Mouse (Mus musculus): ENCODE measurements at regions not wholly inside any gene's neighbourhood (a gene's known extent, or its start where the extent isn't known, plus 50 kb on each side); places are given as distances from the start of the nearest gene placed in this dataset.

DNA sequence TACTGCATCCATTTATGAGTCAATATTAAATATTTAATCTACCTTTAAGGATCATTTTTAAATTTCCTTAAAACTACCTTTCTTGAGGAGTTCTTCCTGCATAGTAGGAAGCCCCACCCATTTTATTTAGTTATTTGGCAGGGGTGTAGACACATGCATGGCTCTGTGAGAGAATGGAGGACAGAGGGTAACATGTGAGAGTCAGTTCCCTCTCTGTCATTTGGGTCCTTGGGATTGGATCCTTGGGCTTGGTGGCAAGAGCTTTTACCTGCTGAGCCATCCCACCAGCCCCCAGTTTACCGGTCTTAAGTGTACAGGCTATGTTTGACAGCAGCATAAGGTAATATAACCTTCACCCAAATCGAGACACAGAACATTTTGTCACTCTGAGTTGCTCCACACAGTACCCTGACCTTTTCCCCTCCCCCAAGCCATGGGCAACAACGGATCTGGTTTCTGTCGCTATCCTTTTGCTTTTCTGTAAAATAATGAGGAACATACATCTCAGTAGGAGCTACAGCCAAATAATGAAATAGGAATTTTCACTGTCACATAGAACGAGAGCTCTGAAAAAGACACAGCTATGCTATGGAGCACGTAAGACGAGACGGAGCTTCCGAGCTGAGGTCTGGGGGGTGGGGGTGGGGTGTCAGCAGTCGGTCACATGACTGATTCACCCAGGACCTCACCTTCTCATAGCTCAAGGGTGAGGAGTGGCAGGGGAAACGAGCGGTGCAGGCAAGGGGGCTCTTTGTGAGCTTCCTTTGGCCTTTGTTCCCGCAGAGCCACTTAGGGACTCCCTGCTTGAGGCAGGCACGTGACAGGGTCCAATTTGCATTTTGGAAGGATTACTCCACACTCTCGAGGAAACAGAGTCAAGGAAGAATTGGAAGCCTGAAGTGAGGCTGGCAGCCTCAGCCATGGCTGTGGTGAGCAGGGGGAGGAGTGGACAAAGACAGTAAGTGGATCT, 159.2 kb downstream of the Qrsl1 start:
- Histone ChIP-seq H3K27ac (ENCODE audit: low read length) (no peak overlapping the region), H3K4me1 (replicated peaks; ENCODE audit: control insufficient read depth, insufficient read depth, low read length) (peaks cover 10% of the 10 kb centered on the region), H3K36me3 (ENCODE audit: control insufficient read depth, insufficient read depth, low read length) (no peaks in the 10 kb centered on the region), H3K27me3 (ENCODE audit: control insufficient read depth, insufficient read depth, low read depth, low read length) (no peaks in the 10 kb centered on the region), H3K9me3 (ENCODE audit: control insufficient read depth, low read length) (no peaks in the 10 kb centered on the region), H3K4me3 (ENCODE audit: low read length) (no peak overlapping the region), H3K4me2 (ENCODE audit: low read depth, low read length) (peak overlapping the region; percentile 37), H3K9ac (ENCODE audit: low read length) (0 out of 2 replicates have a peak overlapping the region, but pooled peaks have one; percentile 12)
- WGBS, result 14% methylated on average over 15 of the region's 15 CpGs
- peak; percentile 47; the same call in 1 of the 2 replicates for ATAC-seq (ENCODE audit: low read depth)

DNA sequence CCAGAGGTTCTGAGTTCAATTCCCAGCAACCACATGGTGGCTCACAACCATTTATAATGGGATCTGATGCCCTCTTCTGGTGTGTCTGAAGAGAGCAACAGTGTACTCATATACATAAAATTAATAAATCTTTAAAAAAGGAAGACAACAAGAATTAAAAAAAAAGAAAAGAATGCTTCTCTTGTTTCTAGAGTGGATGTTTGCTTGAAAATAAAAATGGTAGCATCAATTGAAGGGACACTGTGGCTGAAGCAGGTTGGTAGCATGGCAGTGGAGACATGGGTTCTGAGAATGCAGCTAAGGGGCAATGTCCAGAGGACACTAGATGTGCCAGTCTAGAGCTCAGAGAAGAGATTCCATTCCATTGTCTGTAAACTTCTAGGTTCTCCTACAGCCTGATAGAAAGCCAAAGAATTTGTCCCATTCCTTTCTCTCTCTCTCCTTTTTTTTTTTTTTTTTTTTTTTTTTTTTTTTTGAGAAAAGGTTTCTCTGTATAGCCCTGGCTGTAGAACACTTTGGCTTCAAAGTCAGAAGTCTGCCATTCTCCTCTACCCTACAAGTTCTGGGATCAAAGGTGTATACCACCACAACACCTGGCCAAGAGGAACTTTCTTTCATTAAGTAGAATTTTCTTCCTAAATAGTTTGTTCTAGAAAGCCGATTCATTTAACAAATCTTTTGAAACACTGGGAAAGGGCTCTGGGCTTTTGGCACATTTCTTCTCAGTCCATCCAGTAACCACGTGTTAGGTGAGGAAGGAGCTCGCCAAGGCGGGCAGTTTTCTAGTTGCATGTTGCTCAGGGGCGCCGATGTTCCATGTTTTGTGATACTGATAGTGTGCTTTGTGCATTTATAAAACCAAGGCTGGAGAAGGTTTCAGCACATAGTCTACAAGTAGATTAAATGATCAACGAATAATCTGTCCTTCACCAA, 158.1 kb downstream of the Qrsl1 start:
- Histone ChIP-seq H3K4me1 (replicated peaks; ENCODE audit: control insufficient read depth, insufficient read depth, low read length) (peaks cover 10% of the 10 kb centered on the region), H3K4me3 (ENCODE audit: low read length) (no peak overlapping the region), H3K36me3 (ENCODE audit: control insufficient read depth, insufficient read depth, low read length) (no peaks in the 10 kb centered on the region), H3K27me3 (ENCODE audit: control insufficient read depth, insufficient read depth, low read depth, low read length) (no peaks in the 10 kb centered on the region), H3K9me3 (ENCODE audit: control insufficient read depth, low read length) (no peaks in the 10 kb centered on the region), H3K4me2 (ENCODE audit: low read depth, low read length) (no peak overlapping the region), H3K27ac (ENCODE audit: low read length) (no peak overlapping the region), H3K9ac (ENCODE audit: low read length) (no peak overlapping the region)
- no peak for ATAC-seq (ENCODE audit: low read depth)
- 92% methylated on average over 7 of the region's 7 CpGs for WGBS

DNA sequence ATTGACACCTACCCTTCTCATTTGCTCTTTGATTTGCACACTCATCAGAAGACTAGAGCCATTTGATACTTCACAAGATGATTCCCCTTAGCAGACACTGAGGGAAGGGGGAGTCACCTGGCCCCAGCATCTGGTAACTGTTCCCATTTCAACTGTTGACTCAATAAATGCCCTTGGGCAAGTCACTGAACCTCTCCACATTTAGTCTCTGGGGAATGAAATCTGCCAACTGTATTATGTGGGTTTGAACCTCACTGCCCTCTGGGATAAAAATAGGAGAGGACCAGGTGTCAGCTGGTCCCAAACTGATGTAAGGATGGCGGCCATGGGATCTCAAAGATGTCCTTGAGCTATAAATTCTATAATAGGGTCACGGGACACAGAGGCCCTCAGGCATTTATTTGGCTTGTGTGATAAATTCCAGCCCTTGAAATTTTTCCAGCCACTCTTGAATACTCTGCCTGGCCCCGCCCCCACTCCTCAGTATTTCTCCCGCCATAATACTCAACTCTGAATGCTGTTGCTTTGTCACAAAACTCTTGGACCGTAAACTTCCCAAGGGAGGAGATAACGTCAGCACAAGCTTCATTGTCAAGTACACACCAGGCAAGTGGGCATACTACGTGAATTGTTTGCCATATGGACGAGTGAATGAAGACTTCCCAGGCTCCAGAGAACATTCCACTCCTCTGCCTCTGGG, 155.5 kb downstream of the Qrsl1 start:
- 48% methylated on average over 8 of the region's 8 CpGs for whole genome bisulfite sequencing

DNA sequence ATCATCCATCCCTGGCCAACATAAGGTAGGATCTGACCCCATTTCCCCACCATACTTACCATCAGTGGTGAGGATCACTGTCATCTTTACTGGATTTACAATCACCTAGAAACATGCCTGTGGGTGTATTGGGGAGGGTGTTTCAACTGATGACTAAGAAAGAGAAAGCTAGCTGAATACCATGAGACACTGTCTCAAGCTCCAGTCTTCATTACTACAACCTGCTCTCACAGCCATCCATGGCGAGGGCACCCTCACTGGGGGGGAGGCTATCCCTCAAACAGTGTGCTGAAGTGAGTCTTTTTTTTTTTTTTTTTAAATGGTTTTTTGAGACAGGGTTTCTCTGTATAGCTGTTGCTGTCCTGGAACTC, 154.9 kb downstream of the Qrsl1 start:
- H3K9ac ChIP-seq (ENCODE audit: low read length), result no peak overlapping the region
- 88% methylated on average over 1 of the region's 1 CpGs for WGBS
- no peaks in the 10 kb centered on the region for H3K9me3 ChIP-seq (ENCODE audit: control insufficient read depth, low read length)
- H3K27ac ChIP-seq (ENCODE audit: low read length), result no peak overlapping the region
- no peak overlapping the region for H3K4me3 ChIP-seq (ENCODE audit: low read length)
- H3K27me3 ChIP-seq (ENCODE audit: control insufficient read depth, insufficient read depth, low read depth, low read length), result no peaks in the 10 kb centered on the region
- ATAC-seq (ENCODE audit: low read depth), result no peak
- peaks cover 5% of the 10 kb centered on the region; the same call in 1 of the 2 replicates for H3K4me1 ChIP-seq (replicated peaks; ENCODE audit: control insufficient read depth, insufficient read depth, low read length)
- no peaks in the 10 kb centered on the region for H3K36me3 ChIP-seq (ENCODE audit: control insufficient read depth, insufficient read depth, low read length)
- H3K4me2 ChIP-seq (ENCODE audit: low read depth, low read length), result no peak overlapping the region

More for the DNA sequence above, 155.5 kb downstream of the Qrsl1 start:
- Histone ChIP-seq H3K4me1 (replicated peaks; ENCODE audit: control insufficient read depth, insufficient read depth, low read length) (peaks cover 5% of the 10 kb centered on the region; the same call in 1 of the 2 replicates), H3K36me3 (ENCODE audit: control insufficient read depth, insufficient read depth, low read length) (no peaks in the 10 kb centered on the region), H3K9me3 (ENCODE audit: control insufficient read depth, low read length) (no peaks in the 10 kb centered on the region), H3K4me2 (ENCODE audit: low read depth, low read length) (no peak overlapping the region), H3K4me3 (ENCODE audit: low read length) (no peak overlapping the region), H3K9ac (ENCODE audit: low read length) (no peak overlapping the region), H3K27me3 (ENCODE audit: control insufficient read depth, insufficient read depth, low read depth, low read length) (no peaks in the 10 kb centered on the region), H3K27ac (ENCODE audit: low read length) (no peak overlapping the region)
- peak; percentile 43; the same call in 1 of the 2 replicates for ATAC-seq (ENCODE audit: low read depth)

DNA sequence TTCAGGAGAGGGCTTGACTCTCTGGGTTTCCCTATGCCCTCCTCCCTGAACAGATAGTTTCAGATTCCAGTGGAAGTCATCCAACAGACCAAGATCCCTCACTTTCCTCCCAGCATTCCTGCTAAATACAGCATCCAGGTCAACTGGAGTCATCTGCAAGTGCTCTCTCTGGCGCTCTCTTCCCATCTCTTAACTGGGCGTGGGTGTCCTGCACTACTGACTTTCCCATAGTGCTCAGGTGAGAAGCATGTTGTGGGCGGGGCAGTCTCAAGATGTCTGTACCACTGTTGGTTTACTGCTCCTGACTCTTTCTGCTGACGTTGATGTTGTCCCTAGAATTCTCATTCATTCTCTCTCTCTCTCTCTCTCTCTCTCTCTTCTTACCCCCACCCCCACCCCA, 154.0 kb downstream of the Qrsl1 start:
- Histone ChIP-seq H3K27ac (ENCODE audit: low read length) (no peak overlapping the region), H3K27me3 (ENCODE audit: control insufficient read depth, insufficient read depth, low read depth, low read length) (no peaks in the 10 kb centered on the region), H3K9ac (ENCODE audit: low read length) (no peak overlapping the region), H3K4me3 (ENCODE audit: low read length) (no peak overlapping the region), H3K36me3 (ENCODE audit: control insufficient read depth, insufficient read depth, low read length) (no peaks in the 10 kb centered on the region), H3K9me3 (ENCODE audit: control insufficient read depth, low read length) (no peaks in the 10 kb centered on the region), H3K4me2 (ENCODE audit: low read depth, low read length) (no peak overlapping the region), H3K4me1 (replicated peaks; ENCODE audit: control insufficient read depth, insufficient read depth, low read length) (peaks cover 8% of the 10 kb centered on the region)
- no peak for ATAC-seq (ENCODE audit: low read depth)
- 81% methylated on average over 4 of the region's 4 CpGs for WGBS

DNA sequence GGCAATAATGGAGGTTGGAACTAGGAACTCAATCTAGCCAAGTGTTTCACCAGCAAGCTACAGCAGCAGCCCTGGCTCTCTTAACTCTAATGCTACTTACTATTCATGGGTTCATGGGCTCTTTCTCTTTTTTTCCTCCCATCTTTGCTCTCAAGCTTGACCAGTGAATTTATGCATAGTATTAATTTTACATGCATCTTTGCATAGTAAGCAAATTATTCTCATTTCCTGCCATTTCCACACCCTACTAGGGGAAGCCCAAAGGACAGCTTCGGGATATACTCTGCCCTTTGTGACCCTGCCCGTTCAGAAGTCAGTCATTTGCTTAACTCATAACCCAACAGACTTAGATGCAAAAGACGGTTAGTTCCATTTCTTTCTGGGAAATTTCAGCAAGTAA, 153.2 kb downstream of the Qrsl1 start:
- no peak for ATAC-seq (ENCODE audit: low read depth)
- Histone ChIP-seq H3K9ac (ENCODE audit: low read length) (no peak overlapping the region), H3K4me3 (ENCODE audit: low read length) (no peak overlapping the region), H3K27ac (ENCODE audit: low read length) (no peak overlapping the region), H3K27me3 (ENCODE audit: control insufficient read depth, insufficient read depth, low read depth, low read length) (no peaks in the 10 kb centered on the region), H3K4me2 (ENCODE audit: low read depth, low read length) (no peak overlapping the region), H3K4me1 (replicated peaks; ENCODE audit: control insufficient read depth, insufficient read depth, low read length) (peaks cover 8% of the 10 kb centered on the region), H3K9me3 (ENCODE audit: control insufficient read depth, low read length) (no peaks in the 10 kb centered on the region), H3K36me3 (ENCODE audit: control insufficient read depth, insufficient read depth, low read length) (no peaks in the 10 kb centered on the region)
- 80% methylated on average over 3 of the region's 3 CpGs for WGBS

DNA sequence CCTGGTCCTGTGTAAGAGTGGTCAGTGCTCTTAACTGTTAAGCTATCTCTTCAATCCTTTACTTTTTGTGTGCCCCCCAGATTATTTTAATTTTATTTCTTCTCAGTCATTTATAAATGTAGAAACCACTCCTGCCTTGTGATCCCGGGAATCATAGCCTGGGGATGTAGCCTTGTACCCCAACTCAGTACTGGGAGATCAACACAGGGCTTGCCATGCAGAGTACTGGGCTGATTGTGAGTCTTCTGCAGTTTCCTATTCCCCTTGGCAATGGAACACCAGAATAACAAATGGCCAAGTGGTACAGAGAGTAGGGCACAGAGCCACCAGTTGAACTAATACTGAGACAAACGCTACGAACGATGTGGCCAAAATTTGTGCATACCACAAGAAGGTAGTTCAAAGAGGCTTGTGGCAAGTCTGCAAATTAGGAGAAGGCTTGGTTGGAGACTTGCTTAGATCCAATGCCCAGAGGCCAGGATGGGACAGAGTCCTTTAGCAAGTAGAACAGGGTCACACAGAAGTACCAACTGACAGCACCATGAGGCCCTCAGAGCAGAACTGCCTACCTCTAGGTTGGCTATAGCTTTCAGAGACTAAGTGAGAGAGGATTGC, 151.9 kb downstream of the Qrsl1 start:
- Histone ChIP-seq H3K36me3 (ENCODE audit: control insufficient read depth, insufficient read depth, low read length) (no peaks in the 10 kb centered on the region), H3K4me3 (ENCODE audit: low read length) (no peak overlapping the region), H3K9ac (ENCODE audit: low read length) (no peak overlapping the region), H3K9me3 (ENCODE audit: control insufficient read depth, low read length) (no peaks in the 10 kb centered on the region), H3K27me3 (ENCODE audit: control insufficient read depth, insufficient read depth, low read depth, low read length) (no peaks in the 10 kb centered on the region), H3K27ac (ENCODE audit: low read length) (no peak overlapping the region), H3K4me1 (replicated peaks; ENCODE audit: control insufficient read depth, insufficient read depth, low read length) (peaks cover 8% of the 10 kb centered on the region), H3K4me2 (ENCODE audit: low read depth, low read length) (no peak overlapping the region)
- no peak for ATAC-seq (ENCODE audit: low read depth)
- WGBS, result 85% methylated on average over 4 of the region's 4 CpGs

DNA sequence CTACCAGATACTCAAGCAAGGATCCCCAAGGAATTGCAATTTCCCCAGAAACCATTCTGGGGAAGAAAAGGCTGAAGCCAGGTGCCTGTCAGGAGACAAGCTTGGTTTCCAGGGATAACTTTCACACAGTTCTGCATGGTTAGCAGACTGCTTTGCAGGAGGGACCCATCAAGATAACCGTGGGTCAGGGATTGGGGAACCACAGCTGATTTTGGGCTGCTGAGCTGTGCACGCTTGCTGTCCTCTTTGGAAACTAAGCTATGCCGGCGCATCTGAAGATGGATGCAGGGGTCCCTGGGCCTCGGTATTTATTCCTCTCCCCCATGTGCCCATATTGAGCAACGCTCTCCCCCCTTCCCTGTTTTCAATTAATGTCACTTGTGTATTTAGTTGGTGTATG, 151.1 kb downstream of the Qrsl1 start:
- WGBS, result 85% methylated on average over 6 of the region's 6 CpGs
- Histone ChIP-seq H3K9me3 (ENCODE audit: control insufficient read depth, low read length) (no peaks in the 10 kb centered on the region), H3K27me3 (ENCODE audit: control insufficient read depth, insufficient read depth, low read depth, low read length) (no peaks in the 10 kb centered on the region), H3K4me1 (replicated peaks; ENCODE audit: control insufficient read depth, insufficient read depth, low read length) (peaks cover 8% of the 10 kb centered on the region), H3K9ac (ENCODE audit: low read length) (no peak overlapping the region), H3K4me3 (ENCODE audit: low read length) (no peak overlapping the region), H3K4me2 (ENCODE audit: low read depth, low read length) (no peak overlapping the region), H3K36me3 (ENCODE audit: control insufficient read depth, insufficient read depth, low read length) (no peaks in the 10 kb centered on the region), H3K27ac (ENCODE audit: low read length) (no peak overlapping the region)
- no peak for ATAC-seq (ENCODE audit: low read depth)
